Mouse (Mus musculus): ENCODE measurements around the gene Baz1b. TPM values are rescaled to one million over a fixed set of nuclear protein-coding genes. Genes with fewer than 3 reads are reported as not detected.

Gene Baz1b
- total and polyA plus RNA-seq, 2 experiments = 11.9 to 27.5 TPM

DNA sequence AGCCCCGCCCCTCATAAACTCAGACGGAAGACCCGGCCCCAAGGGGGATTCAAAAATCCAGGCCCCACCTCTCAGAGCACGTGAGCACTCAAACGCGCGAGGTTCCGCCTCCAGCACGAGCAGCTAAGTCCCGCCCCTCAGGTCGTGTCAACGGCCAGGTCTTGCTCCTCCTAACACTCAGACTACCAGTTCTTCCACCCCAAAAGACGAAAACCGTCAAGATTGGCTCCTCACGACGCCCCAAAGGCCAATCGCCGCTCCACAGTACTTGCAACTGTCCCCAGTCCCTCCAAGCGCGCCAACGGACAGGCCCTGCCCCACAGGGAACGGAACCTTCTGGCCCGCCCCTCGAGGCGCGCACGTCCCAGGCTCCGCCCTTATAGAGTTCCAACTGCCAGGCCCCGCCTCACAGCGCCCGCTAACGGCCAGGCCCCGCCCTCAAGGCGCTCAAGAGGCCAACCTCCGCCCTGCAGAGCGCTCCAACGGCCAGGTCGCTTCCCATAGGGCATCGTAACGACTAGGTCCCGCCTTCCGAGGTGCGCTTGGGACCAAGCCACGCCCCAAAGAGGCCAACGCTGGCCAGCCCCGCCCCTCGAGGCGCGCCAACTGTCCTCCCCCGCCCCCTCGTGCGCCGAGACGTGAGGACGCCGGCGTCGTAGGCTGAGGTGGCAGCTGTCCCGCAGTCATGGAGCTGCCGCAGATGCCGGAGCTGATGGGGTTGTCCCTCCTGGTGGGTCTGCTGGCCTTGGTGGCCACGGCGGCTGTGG, 37.8 kb upstream of the Baz1b start, which contains the start of gene Tbl2:
TSS of gene Tbl2 (plus strand) at position 605 of the 767 bp plus-strand sequence.
- no peaks in the 10 kb centered on the region for H3K27me3 ChIP-seq (ENCODE audit: control insufficient read depth, insufficient read depth, low read length)
- H3K27ac ChIP-seq (replicated peaks; ENCODE audit: insufficient read depth, low read depth, low read length) = peak within 1 kb of the TSS; percentile 80
- DNase-seq (ENCODE audit: extremely low read depth, low read depth, low spot score) = peak; percentile 99
- TF ChIP-seq CTCF (IDR thresholded peaks at IDR 0.05; ENCODE audit: low read depth, low read length) = no peak
- TF ChIP-seq POLR2A (IDR thresholded peaks at IDR 0.05; ENCODE audit: extremely low read depth, insufficient read depth, low read length) = peak; percentile 67
- peak within 1 kb of the TSS; percentile 80 for H3K4me3 ChIP-seq (ENCODE audit: insufficient read depth, low read depth, low read length)
- H3K9ac ChIP-seq (ENCODE audit: low read depth, low read length) = peak within 1 kb of the TSS; percentile 89
- under 1% methylated on average over 63 of the region's 63 CpGs for WGBS
- H3K36me3 ChIP-seq (ENCODE audit: control insufficient read depth, insufficient read depth, low read length) = peaks cover 7% of the 10 kb centered on the region; the same call in 1 of the 2 replicates
- H3K79me2 ChIP-seq (ENCODE audit: control insufficient read depth, insufficient read depth, low read length) = peaks cover 5% of the 10 kb centered on the region; the same call in 1 of the 2 replicates
- peaks cover 5% of the 10 kb centered on the region for H3K4me1 ChIP-seq (ENCODE audit: control insufficient read depth, insufficient read depth, low read length)

GRCm38 (mm10) chr5:135149820-135150178, 37.3 kb upstream of the Baz1b start:
- no peak for TF ChIP-seq CTCF (IDR thresholded peaks at IDR 0.05; ENCODE audit: low read depth, low read length)
- TF ChIP-seq POLR2A (IDR thresholded peaks at IDR 0.05; ENCODE audit: extremely low read depth, insufficient read depth, low read length) = no peak
- no peak for DNase-seq (ENCODE audit: extremely low read depth, low read depth, low spot score)
- no peaks in the 10 kb centered on the region for H3K27me3 ChIP-seq (ENCODE audit: control insufficient read depth, insufficient read depth, low read length)
- under 1% methylated on average over 23 of the region's 23 CpGs for WGBS
- H3K36me3 ChIP-seq (ENCODE audit: control insufficient read depth, insufficient read depth, low read length) = peaks cover 8% of the 10 kb centered on the region; the same call in 1 of the 2 replicates
- H3K4me3 ChIP-seq (ENCODE audit: insufficient read depth, low read depth, low read length) = peak overlapping the region; percentile 80
- H3K79me2 ChIP-seq (ENCODE audit: control insufficient read depth, insufficient read depth, low read length) = peaks cover 5% of the 10 kb centered on the region; the same call in 1 of the 2 replicates
- peak overlapping the region; percentile 89 for H3K9ac ChIP-seq (ENCODE audit: low read depth, low read length)
- H3K27ac ChIP-seq (replicated peaks; ENCODE audit: insufficient read depth, low read depth, low read length) = peak overlapping the region; percentile 80
- peaks cover 5% of the 10 kb centered on the region for H3K4me1 ChIP-seq (ENCODE audit: control insufficient read depth, insufficient read depth, low read length)

- H3K4me3 ChIP-seq (ENCODE audit: insufficient read depth, low read depth, low read length) = no peak overlapping the region
- no peak for DNase-seq (ENCODE audit: extremely low read depth, low read depth, low spot score)
- H3K79me2 ChIP-seq (ENCODE audit: control insufficient read depth, insufficient read depth, low read length) = no peaks in the 10 kb centered on the region
- H3K4me1 ChIP-seq (ENCODE audit: control insufficient read depth, insufficient read depth, low read length) = peaks cover 6% of the 10 kb centered on the region
- no peaks in the 10 kb centered on the region for H3K27me3 ChIP-seq (ENCODE audit: control insufficient read depth, insufficient read depth, low read length)
- 100% methylated on average over 4 of the region's 4 CpGs for WGBS
- TF ChIP-seq CTCF (IDR thresholded peaks at IDR 0.05; ENCODE audit: low read depth, low read length) (peak; percentile 27; the same call in 1 of the 2 replicates), POLR2A (IDR thresholded peaks at IDR 0.05; ENCODE audit: extremely low read depth, insufficient read depth, low read length) (no peak)
- H3K27ac ChIP-seq (replicated peaks; ENCODE audit: insufficient read depth, low read depth, low read length) = no peak overlapping the region
- no peak overlapping the region for H3K9ac ChIP-seq (ENCODE audit: low read depth, low read length)
- H3K36me3 ChIP-seq (ENCODE audit: control insufficient read depth, insufficient read depth, low read length) = peaks cover 36% of the 10 kb centered on the region
These were observed 30.6 kb upstream of the Baz1b start for GRCm38 (mm10) chr5:135156496-135156895.

DNA sequence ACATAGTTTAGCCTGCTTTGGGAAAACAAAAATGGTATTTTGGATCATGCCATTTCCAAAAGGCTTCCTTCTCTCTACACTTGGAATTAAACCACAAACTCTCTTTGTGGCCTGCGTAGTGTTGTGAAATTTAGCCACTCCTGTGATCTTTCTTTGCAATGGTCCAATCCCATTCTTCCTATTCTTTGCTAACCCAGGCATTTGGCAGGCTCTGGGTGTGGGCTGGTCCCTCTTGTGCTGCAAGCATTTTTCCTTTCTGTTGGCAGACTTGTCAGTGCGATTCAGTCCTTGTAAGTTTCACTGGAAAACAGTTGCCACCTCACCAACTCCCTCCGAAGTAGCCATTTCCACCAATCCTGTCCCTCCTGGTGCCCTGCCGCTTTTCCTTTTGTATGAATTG, 25.8 kb upstream of the Baz1b start:
- H3K9ac ChIP-seq (ENCODE audit: low read depth, low read length) = no peak overlapping the region
- no peaks in the 10 kb centered on the region for H3K79me2 ChIP-seq (ENCODE audit: control insufficient read depth, insufficient read depth, low read length)
- peaks cover 18% of the 10 kb centered on the region; the same call in 1 of the 2 replicates for H3K36me3 ChIP-seq (ENCODE audit: control insufficient read depth, insufficient read depth, low read length)
- WGBS = 41% methylated on average over 4 of the region's 4 CpGs
- no peaks in the 10 kb centered on the region for H3K27me3 ChIP-seq (ENCODE audit: control insufficient read depth, insufficient read depth, low read length)
- peaks cover 7% of the 10 kb centered on the region for H3K4me1 ChIP-seq (ENCODE audit: control insufficient read depth, insufficient read depth, low read length)
- no peak overlapping the region for H3K27ac ChIP-seq (replicated peaks; ENCODE audit: insufficient read depth, low read depth, low read length)
- H3K4me3 ChIP-seq (ENCODE audit: insufficient read depth, low read depth, low read length) = no peak overlapping the region
- no peak for TF ChIP-seq POLR2A (IDR thresholded peaks at IDR 0.05; ENCODE audit: extremely low read depth, insufficient read depth, low read length)
- no peak for TF ChIP-seq CTCF (IDR thresholded peaks at IDR 0.05; ENCODE audit: low read depth, low read length)
- DNase-seq (ENCODE audit: extremely low read depth, low read depth, low spot score) = peak; percentile 91

DNA sequence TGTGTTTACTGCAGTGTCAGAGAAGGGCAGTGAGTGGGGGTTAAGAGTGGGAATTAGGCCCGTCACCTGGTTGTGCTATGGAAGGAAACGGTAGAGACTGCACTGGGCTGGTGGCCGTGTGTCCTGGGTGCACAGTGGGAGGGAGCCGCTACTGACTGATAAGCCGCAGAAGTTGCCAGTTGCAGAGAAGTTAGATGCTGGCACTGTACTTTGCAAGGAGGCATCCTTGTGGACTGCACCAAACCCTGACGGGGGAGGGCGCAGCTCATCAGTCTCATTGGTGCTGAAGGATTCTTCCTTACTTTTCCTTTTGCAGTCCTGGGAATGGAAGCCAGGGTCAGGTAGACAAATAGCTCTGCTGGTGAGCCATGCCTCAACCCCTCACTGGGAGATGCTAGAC, 25.4 kb upstream of the Baz1b start:
- H3K4me3 ChIP-seq (ENCODE audit: insufficient read depth, low read depth, low read length) = no peak overlapping the region
- no peaks in the 10 kb centered on the region for H3K79me2 ChIP-seq (ENCODE audit: control insufficient read depth, insufficient read depth, low read length)
- no peak for DNase-seq (ENCODE audit: extremely low read depth, low read depth, low spot score)
- peaks cover 7% of the 10 kb centered on the region for H3K4me1 ChIP-seq (ENCODE audit: control insufficient read depth, insufficient read depth, low read length)
- no peak overlapping the region for H3K9ac ChIP-seq (ENCODE audit: low read depth, low read length)
- H3K36me3 ChIP-seq (ENCODE audit: control insufficient read depth, insufficient read depth, low read length) = peaks cover 16% of the 10 kb centered on the region; the same call in 1 of the 2 replicates
- TF ChIP-seq POLR2A (IDR thresholded peaks at IDR 0.05; ENCODE audit: extremely low read depth, insufficient read depth, low read length) = no peak
- no peak for TF ChIP-seq CTCF (IDR thresholded peaks at IDR 0.05; ENCODE audit: low read depth, low read length)
- H3K27me3 ChIP-seq (ENCODE audit: control insufficient read depth, insufficient read depth, low read length) = no peaks in the 10 kb centered on the region
- WGBS = 80% methylated on average over 7 of the region's 7 CpGs
- no peak overlapping the region for H3K27ac ChIP-seq (replicated peaks; ENCODE audit: insufficient read depth, low read depth, low read length)

GRCm38 (mm10) chr5:135162361-135162760, 24.7 kb upstream of the Baz1b start:
- no peak overlapping the region for H3K9ac ChIP-seq (ENCODE audit: low read depth, low read length)
- DNase-seq (ENCODE audit: extremely low read depth, low read depth, low spot score) = no peak
- H3K4me3 ChIP-seq (ENCODE audit: insufficient read depth, low read depth, low read length) = no peak overlapping the region
- no peak overlapping the region for H3K27ac ChIP-seq (replicated peaks; ENCODE audit: insufficient read depth, low read depth, low read length)
- peaks cover 16% of the 10 kb centered on the region; the same call in 1 of the 2 replicates for H3K36me3 ChIP-seq (ENCODE audit: control insufficient read depth, insufficient read depth, low read length)
- peaks cover 7% of the 10 kb centered on the region for H3K4me1 ChIP-seq (ENCODE audit: control insufficient read depth, insufficient read depth, low read length)
- WGBS = 89% methylated on average over 8 of the region's 8 CpGs
- TF ChIP-seq POLR2A (IDR thresholded peaks at IDR 0.05; ENCODE audit: extremely low read depth, insufficient read depth, low read length) = no peak
- TF ChIP-seq CTCF (IDR thresholded peaks at IDR 0.05; ENCODE audit: low read depth, low read length) = no peak
- no peaks in the 10 kb centered on the region for H3K27me3 ChIP-seq (ENCODE audit: control insufficient read depth, insufficient read depth, low read length)
- H3K79me2 ChIP-seq (ENCODE audit: control insufficient read depth, insufficient read depth, low read length) = no peaks in the 10 kb centered on the region

Data from liver, adult 2 months (tissue).